In genomic region chr2:32655826-32656225, GRCm38 (mm10) we compare ENCODE assay signal across 7 mouse cellular contexts. TPM values are rescaled to one million over a fixed set of nuclear protein-coding genes. Genes with fewer than 3 reads are reported as not detected.
DNase-seq lines count a peak whose midpoint lies in the region; ATAC-seq and TF ChIP-seq lines count a peak whose summit lies in the region.

No protein-coding gene starts in this region.

- peaks cover 32% of the 10 kb centered on the region for H3K36me3 ChIP-seq in G1E (replicated peaks)
- H3K36me3 ChIP-seq in heart, postnatal 0 days (replicated peaks; ENCODE audit: control insufficient read depth, insufficient read depth, low read length): peaks cover 28% of the 10 kb centered on the region; the same call in 1 of the 2 replicates
- H3K36me3 ChIP-seq in limb, embryonic 15.5 days: 0 out of 2 replicates have a peak, but pooled peaks cover 5% of the 10 kb centered on the region

- WGBS in heart, postnatal 0 days: 47% methylated on average over 12 of the region's 12 CpGs
- WGBS in limb, embryonic 15.5 days: 24% methylated on average over 12 of the region's 12 CpGs

- H3K9ac ChIP-seq in heart, postnatal 0 days (replicated peaks; ENCODE audit: low read depth, low read length): no peak overlapping the region
- no peak overlapping the region for H3K9ac ChIP-seq in limb, embryonic 15.5 days

- peak overlapping the region; percentile 87 for H3K27ac ChIP-seq in heart, postnatal 0 days (ENCODE audit: low read depth)
- peak overlapping the region; percentile 75 for H3K27ac ChIP-seq in limb, embryonic 15.5 days

- peak overlapping the region; percentile 8; the same call in 1 of the 2 replicates for H3K4me3 ChIP-seq in G1E (ENCODE audit: low read depth, low read length)
- H3K4me3 ChIP-seq in heart, postnatal 0 days (ENCODE audit: low read depth, low read length): no peak overlapping the region
- no peak overlapping the region for H3K4me3 ChIP-seq in limb, embryonic 15.5 days

- DNase-seq in G1E (ENCODE audit: low spot score): no peak
- DNase-seq in brain, embryonic 14.5 days (ENCODE audit: low read depth): peak; percentile 12
- DNase-seq in heart, postnatal 0 days (ENCODE audit: low spot score): peak; percentile 61
- no peak for DNase-seq in right cerebral cortex, postnatal 4 days
- no peak for DNase-seq in right cerebral cortex, adult 18-20 months
- DNase-seq in testis, postnatal 14 days (ENCODE audit: low spot score): no peak

- no peak for TF ChIP-seq POLR2A in brain, embryonic 14.5 days (IDR thresholded peaks at IDR 0.05; ENCODE audit: borderline replicate concordance, extremely low read depth, insufficient read depth, insufficient read length, poor library complexity, severe bottlenecking)

- H3K4me1 ChIP-seq in G1E (ENCODE audit: insufficient read depth, low read depth, low read length): peaks cover 69% of the 10 kb centered on the region
- peaks cover 24% of the 10 kb centered on the region for H3K4me1 ChIP-seq in heart, postnatal 0 days (ENCODE audit: control insufficient read depth, insufficient read depth)
- H3K4me1 ChIP-seq in limb, embryonic 15.5 days: peaks cover 27% of the 10 kb centered on the region

- no peak for TF ChIP-seq CTCF in G1E (IDR thresholded peaks at IDR 0.05; ENCODE audit: low read depth, low read length)
- no peak for TF ChIP-seq CTCF in brain, embryonic 14.5 days (IDR thresholded peaks at IDR 0.05; ENCODE audit: borderline replicate concordance, extremely low read depth, insufficient read depth, insufficient read length)
- TF ChIP-seq CTCF in heart, postnatal 0 days (IDR thresholded peaks at IDR 0.05; ENCODE audit: low read depth): no peak

- peak; percentile 78 for TF ChIP-seq EP300 in heart, postnatal 0 days (IDR thresholded peaks at IDR 0.05; ENCODE audit: low read depth)

- no peak overlapping the region for H3K4me2 ChIP-seq in heart, postnatal 0 days (ENCODE audit: low read depth, low read length)
- no peak overlapping the region for H3K4me2 ChIP-seq in limb, embryonic 15.5 days

- H3K9me3 ChIP-seq in G1E (replicated peaks): no peaks in the 10 kb centered on the region
- no peaks in the 10 kb centered on the region for H3K9me3 ChIP-seq in heart, postnatal 0 days (replicated peaks; ENCODE audit: control insufficient read depth, low read length)
- no peaks in the 10 kb centered on the region for H3K9me3 ChIP-seq in limb, embryonic 15.5 days

- no peak for ATAC-seq in G1E (ENCODE audit: extremely low read depth, insufficient number of reproducible peaks, low FRiP score, poor library complexity, severe bottlenecking)
- ATAC-seq in heart, postnatal 0 days (ENCODE audit: insufficient read depth, low read depth): peak; percentile 84
- ATAC-seq in limb, embryonic 15.5 days (ENCODE audit: insufficient number of reproducible peaks, low FRiP score, low TSS enrichment, low read depth): peak; percentile 33; the same call in 1 of the 2 replicates

- H3K27me3 ChIP-seq in G1E (ENCODE audit: insufficient read depth, low read length): no peaks in the 10 kb centered on the region
- no peaks in the 10 kb centered on the region for H3K27me3 ChIP-seq in heart, postnatal 0 days (ENCODE audit: control insufficient read depth, insufficient read depth, low read length)
- no peaks in the 10 kb centered on the region for H3K27me3 ChIP-seq in limb, embryonic 15.5 days

RNA-seq across cellular contexts. Expression of gene Eng, which starts 9.4 kb away (rescaled TPM):
- 4.4 and 6.4 TPM in 2 replicates for total RNA-seq in G1E (2014; fragmentation: Nextera tagmentation)
- total RNA-seq in G1E (2017): 0.76 and 0.93 TPM in 2 replicates
- polyA plus RNA-seq in G1E (2012): 5.3 and 6.3 TPM in 2 replicates
- polyA plus RNA-seq in brain, embryonic 14.5 days (2012; rRNA removed): 27.1 and 38.0 TPM in 2 replicates
- total RNA-seq in heart, postnatal 0 days (2014; rRNA removed; ENCODE audit: low replicate concordance): 123 and 148 TPM in 2 replicates
- polyA plus RNA-seq in heart, postnatal 0 days (2015; fragmentation: Nextera tagmentation; extraction: Ambion mirVana): 133 and 137 TPM in 2 replicates
- 64.6 and 71.5 TPM in 2 replicates for polyA plus RNA-seq in limb, embryonic 15.5 days (2015; fragmentation: Nextera tagmentation; extraction: Ambion mirVana)

RNA-seq across cellular contexts. Expression of gene Ak1, which starts 34.3 kb away (rescaled TPM):
- total RNA-seq in G1E (2014; fragmentation: Nextera tagmentation) (not detected in 2 replicates), G1E (2017) (0.44 and 0.58 TPM in 2 replicates)
- 0.42 and 0.56 TPM in 2 replicates for polyA plus RNA-seq in G1E (2012)
- 31.0 and 41.5 TPM in 2 replicates for polyA plus RNA-seq in brain, embryonic 14.5 days (2012; rRNA removed)
- total RNA-seq in heart, postnatal 0 days (2014; rRNA removed; ENCODE audit: low replicate concordance): 544 and 572 TPM in 2 replicates
- 721 and 737 TPM in 2 replicates for polyA plus RNA-seq in heart, postnatal 0 days (2015; fragmentation: Nextera tagmentation; extraction: Ambion mirVana)
- 46.9 and 132 TPM in 2 replicates for polyA plus RNA-seq in limb, embryonic 15.5 days (2015; fragmentation: Nextera tagmentation; extraction: Ambion mirVana)

RNA-seq across cellular contexts. Expression of gene Fpgs, which starts 48.1 kb away (rescaled TPM):
- total RNA-seq in G1E (2014; fragmentation: Nextera tagmentation): 14.7 and 22.9 TPM in 2 replicates
- 12.8 and 13.6 TPM in 2 replicates for total RNA-seq in G1E (2017)
- polyA plus RNA-seq in G1E (2012): 81.4 and 145 TPM in 2 replicates
- 33.7 and 45.7 TPM in 2 replicates for polyA plus RNA-seq in brain, embryonic 14.5 days (2012; rRNA removed)
- total RNA-seq in heart, postnatal 0 days (2014; rRNA removed; ENCODE audit: low replicate concordance): 13.6 and 14.5 TPM in 2 replicates
- polyA plus RNA-seq in heart, postnatal 0 days (2015; fragmentation: Nextera tagmentation; extraction: Ambion mirVana): 8.5 and 10.9 TPM in 2 replicates
- 33.5 and 34.8 TPM in 2 replicates for polyA plus RNA-seq in limb, embryonic 15.5 days (2015; fragmentation: Nextera tagmentation; extraction: Ambion mirVana)

RNA-seq across cellular contexts. Expression of gene St6galnac6, which starts 56.3 kb away (rescaled TPM):
- 18.3 and 20.2 TPM in 2 replicates for total RNA-seq in G1E (2014; fragmentation: Nextera tagmentation)
- 16.8 and 19.8 TPM in 2 replicates for total RNA-seq in G1E (2017)
- 36.6 and 39.2 TPM in 2 replicates for polyA plus RNA-seq in G1E (2012)
- polyA plus RNA-seq in brain, embryonic 14.5 days (2012; rRNA removed): 16.2 and 22.6 TPM in 2 replicates
- total RNA-seq in heart, postnatal 0 days (2014; rRNA removed; ENCODE audit: low replicate concordance): 102 and 117 TPM in 2 replicates
- 44.1 and 44.3 TPM in 2 replicates for polyA plus RNA-seq in heart, postnatal 0 days (2015; fragmentation: Nextera tagmentation; extraction: Ambion mirVana)
- polyA plus RNA-seq in limb, embryonic 15.5 days (2015; fragmentation: Nextera tagmentation; extraction: Ambion mirVana): 24.7 and 27.1 TPM in 2 replicates

RNA-seq across cellular contexts. Expression of gene Cdk9, which starts 57.0 kb away (rescaled TPM):
- 68.7 and 71.2 TPM in 2 replicates for total RNA-seq in G1E (2014; fragmentation: Nextera tagmentation)
- total RNA-seq in G1E (2017): 31.7 and 32.5 TPM in 2 replicates
- polyA plus RNA-seq in G1E (2012): 105 and 129 TPM in 2 replicates
- 197 and 278 TPM in 2 replicates for polyA plus RNA-seq in brain, embryonic 14.5 days (2012; rRNA removed)
- total RNA-seq in heart, postnatal 0 days (2014; rRNA removed; ENCODE audit: low replicate concordance): 42.4 and 58.4 TPM in 2 replicates
- polyA plus RNA-seq in heart, postnatal 0 days (2015; fragmentation: Nextera tagmentation; extraction: Ambion mirVana): 33.1 and 35.5 TPM in 2 replicates
- 84.4 and 101 TPM in 2 replicates for polyA plus RNA-seq in limb, embryonic 15.5 days (2015; fragmentation: Nextera tagmentation; extraction: Ambion mirVana)

Comparison
In these comparisons a context has a peak if more than half of its experiments do, and no peak if none do; other contexts are left out.
1. DNase-seq: peak in brain, embryonic 14.5 days (single experiment) and heart, postnatal 0 days (single experiment); none in G1E (single experiment), right cerebral cortex, postnatal 4 days (single experiment), right cerebral cortex, adult 18-20 months (single experiment) and testis, postnatal 14 days (single experiment).
2. RNA of gene Ak1, which starts 34.3 kb away (polyA plus RNA-seq): 721 to 737 TPM in heart, postnatal 0 days, 46.9 to 132 TPM in limb, embryonic 15.5 days and 31.0 to 41.5 TPM in brain, embryonic 14.5 days; 0.42 to 0.56 TPM in G1E; every median in the first group is over 10 times any median in the second.